Mouse (Mus musculus) layer of hippocampus, postnatal 36 days (tissue): ENCODE data around the gene Bcas3. TPM values are rescaled to one million over a fixed set of nuclear protein-coding genes. Genes with fewer than 3 reads are reported as not detected.

Experiments
- DNase-seq, 2 experiments: peaks; one replicate each; pipeline ENCODE4 v3.0.0; 2022
- total RNA-seq, 2 experiments: library from RNA; stranded (reverse); gene quantifications; 2 replicates each; pipeline ENCODE4 v1.2.3; 2021

Bcas3 gene
- total RNA-seq, 2 experiments from 2014 or later = 64.9 to 69.2 TPM

GRCm38 (mm10) chr11:85800380-85800779 lies 447.4 kb downstream of the Bcas3 start:
- DNase-seq = no peak

GRCm38 (mm10) chr11:85804048-85804447 lies 451.1 kb downstream of the Bcas3 start:
- no peak for DNase-seq

- no peak for DNase-seq
Observed at GRCm38 (mm10) chr11:85805779-85806178, 452.8 kb downstream of the Bcas3 start.

GRCm38 (mm10) chr11:85807353-85807752 lies 454.4 kb downstream of the Bcas3 start:
- no peak for DNase-seq

GRCm38 (mm10) chr11:85811229-85811628 lies 458.3 kb downstream of the Bcas3 start:
- no peak for DNase-seq

- DNase-seq = no peak
Observed at GRCm38 (mm10) chr11:85811676-85812075, 458.7 kb downstream of the Bcas3 start.

GRCm38 (mm10) chr11:85812201-85812966 lies 459.4 kb downstream of the Bcas3 start:
- no peak for DNase-seq

- DNase-seq = no peak
Observed at GRCm38 (mm10) chr11:85814678-85815077, 461.7 kb downstream of the Bcas3 start.

GRCm38 (mm10) chr11:85816471-85816870 lies 463.5 kb downstream of the Bcas3 start:
- DNase-seq = no peak

GRCm38 (mm10) chr11:85818401-85818800 lies 465.4 kb downstream of the Bcas3 start:
- DNase-seq = no peak

- DNase-seq = no peak
Observed at GRCm38 (mm10) chr11:85820959-85821358, 468.0 kb downstream of the Bcas3 start.

- no peak for DNase-seq
Observed at GRCm38 (mm10) chr11:85821659-85822058, 468.7 kb downstream of the Bcas3 start.

GRCm38 (mm10) chr11:85823181-85823580 lies 470.2 kb downstream of the Bcas3 start:
- peak in 1 of 2 experiments; percentile 57 for DNase-seq

GRCm38 (mm10) chr11:85823794-85824193 lies 470.8 kb downstream of the Bcas3 start:
- DNase-seq = no peak

- no peak for DNase-seq
Observed at GRCm38 (mm10) chr11:85825031-85825430, 472.1 kb downstream of the Bcas3 start.

GRCm38 (mm10) chr11:85825823-85826222 lies 472.9 kb downstream of the Bcas3 start:
- no peak for DNase-seq

- DNase-seq = no peak
Observed at GRCm38 (mm10) chr11:85827342-85827741, 474.4 kb downstream of the Bcas3 start.

- no peak for DNase-seq
Observed at GRCm38 (mm10) chr11:85828691-85829519, 475.9 kb downstream of the Bcas3 start.

- DNase-seq = no peak
Observed at GRCm38 (mm10) chr11:85829520-85830440, 476.8 kb downstream of the Bcas3 start.

GRCm38 (mm10) chr11:85830901-85831341 lies 478.0 kb downstream of the Bcas3 start:
- no peak for DNase-seq

- DNase-seq = no peak
Observed at GRCm38 (mm10) chr11:85831656-85832230, 478.8 kb downstream of the Bcas3 start.
